Mouse (Mus musculus) brown adipose tissue, adult 24 weeks (tissue): ENCODE measurements around the gene Vangl1. TPM values are rescaled to one million over a fixed set of nuclear protein-coding genes. Genes with fewer than 3 reads are reported as not detected.

Experiments
- H3K27ac ChIP-seq: fragments of 200-500 bp; replicated peaks from 2 replicates; pipeline ENCODE4 v1.5.1; 2012; ENCODE audit warnings: low read depth, mild to moderate bottlenecking, low read length
- H3K4me1 ChIP-seq: fragments of 200-500 bp; 2 replicates; pipeline ENCODE4 v1.6.1; 2012; ENCODE audit warnings: low read length, mixed read lengths; ENCODE audit not compliant: control insufficient read depth, insufficient read depth, insufficient read length
- H3K4me3 ChIP-seq: fragments of 200-500 bp; 2 replicates; pipeline ENCODE4 v1.5.1; 2012; ENCODE audit warnings: low read depth, mild to moderate bottlenecking, low read length, moderate library complexity; ENCODE audit not compliant: insufficient read depth
- polyA plus RNA-seq: library from polyadenylated mRNA; stranded (reverse); fragments of >200 nt; gene quantifications from 2 replicates; pipeline ENCODE4 v1.2.4, GENCODE M21; 2012; ENCODE audit not compliant: missing spikeins, insufficient read depth, insufficient read length

Gene Vangl1
- 2.9 and 8.8 TPM in 2 replicates for polyA plus RNA-seq

- H3K27ac ChIP-seq = peak within 1 kb of the TSS; percentile 16
- H3K4me1 ChIP-seq = peaks cover 2% of the 10 kb centered on the region; the same call in 1 of the 2 replicates
- H3K4me3 ChIP-seq = peak within 1 kb of the TSS; percentile 98
Observed at GRCm38 (mm10) chr3:102203781-102204721, at the start of gene Vangl1. Gene Vangl1, minus strand, starts transcription at chr3:102204693.

GRCm38 (mm10) chr3:102253554-102253953 lies 49.1 kb upstream of the Vangl1 start:
- H3K4me3 ChIP-seq = no peak overlapping the region
- H3K27ac ChIP-seq = no peak overlapping the region
- no peaks in the 10 kb centered on the region; the same call in 1 of the 2 replicates for H3K4me1 ChIP-seq

- Histone ChIP-seq H3K4me3 (no peak overlapping the region), H3K4me1 (no peaks in the 10 kb centered on the region; the same call in 1 of the 2 replicates), H3K27ac (no peak overlapping the region)
Observed at GRCm38 (mm10) chr3:102252927-102253326, 48.4 kb upstream of the Vangl1 start.

GRCm38 (mm10) chr3:102250873-102251272 lies 46.4 kb upstream of the Vangl1 start:
- Histone ChIP-seq H3K27ac (no peak overlapping the region), H3K4me1 (no peaks in the 10 kb centered on the region; the same call in 1 of the 2 replicates), H3K4me3 (no peak overlapping the region)

- no peak overlapping the region for H3K4me3 ChIP-seq
- H3K27ac ChIP-seq = no peak overlapping the region
- H3K4me1 ChIP-seq = no peaks in the 10 kb centered on the region; the same call in 1 of the 2 replicates
Observed at GRCm38 (mm10) chr3:102249401-102249991, 45.0 kb upstream of the Vangl1 start.

- Histone ChIP-seq H3K4me3 (no peak overlapping the region), H3K27ac (no peak overlapping the region), H3K4me1 (no peaks in the 10 kb centered on the region)
Observed at GRCm38 (mm10) chr3:102244601-102245000, 40.1 kb upstream of the Vangl1 start.

- no peaks in the 10 kb centered on the region for H3K4me1 ChIP-seq
- no peak overlapping the region for H3K4me3 ChIP-seq
- no peak overlapping the region for H3K27ac ChIP-seq
Observed at GRCm38 (mm10) chr3:102242854-102243253, 38.4 kb upstream of the Vangl1 start.

- H3K4me3 ChIP-seq = no peak overlapping the region
- H3K4me1 ChIP-seq = no peaks in the 10 kb centered on the region
- H3K27ac ChIP-seq = no peak overlapping the region
Observed at GRCm38 (mm10) chr3:102231418-102232134, 27.1 kb upstream of the Vangl1 start.

- no peak overlapping the region for H3K4me3 ChIP-seq
- H3K4me1 ChIP-seq = no peaks in the 10 kb centered on the region
- no peak overlapping the region for H3K27ac ChIP-seq
Observed at GRCm38 (mm10) chr3:102222756-102223155, 18.3 kb upstream of the Vangl1 start.

GRCm38 (mm10) chr3:102218301-102218700 lies 13.8 kb upstream of the Vangl1 start:
- Histone ChIP-seq H3K27ac (no peak overlapping the region), H3K4me3 (no peak overlapping the region), H3K4me1 (no peaks in the 10 kb centered on the region)

GRCm38 (mm10) chr3:102214736-102215135 lies 10.2 kb upstream of the Vangl1 start:
- Histone ChIP-seq H3K4me3 (no peak overlapping the region), H3K27ac (no peak overlapping the region), H3K4me1 (no peaks in the 10 kb centered on the region)

GRCm38 (mm10) chr3:102214299-102214698 lies 9.8 kb upstream of the Vangl1 start:
- Histone ChIP-seq H3K27ac (no peak overlapping the region), H3K4me1 (no peaks in the 10 kb centered on the region), H3K4me3 (no peak overlapping the region)

GRCm38 (mm10) chr3:102212896-102213295 lies 8.4 kb upstream of the Vangl1 start:
- H3K27ac ChIP-seq = no peak overlapping the region
- no peak overlapping the region for H3K4me3 ChIP-seq
- no peaks in the 10 kb centered on the region for H3K4me1 ChIP-seq

- H3K4me3 ChIP-seq = no peak overlapping the region
- no peak overlapping the region for H3K27ac ChIP-seq
- no peaks in the 10 kb centered on the region for H3K4me1 ChIP-seq
Observed at GRCm38 (mm10) chr3:102212336-102212735, 7.8 kb upstream of the Vangl1 start.

- Histone ChIP-seq H3K4me3 (no peak overlapping the region), H3K27ac (no peak overlapping the region), H3K4me1 (no peaks in the 10 kb centered on the region)
Observed at GRCm38 (mm10) chr3:102211340-102211739, 6.8 kb upstream of the Vangl1 start.
